ENCODE assay signal across 10 mouse cellular contexts in the genomic region with DNA sequence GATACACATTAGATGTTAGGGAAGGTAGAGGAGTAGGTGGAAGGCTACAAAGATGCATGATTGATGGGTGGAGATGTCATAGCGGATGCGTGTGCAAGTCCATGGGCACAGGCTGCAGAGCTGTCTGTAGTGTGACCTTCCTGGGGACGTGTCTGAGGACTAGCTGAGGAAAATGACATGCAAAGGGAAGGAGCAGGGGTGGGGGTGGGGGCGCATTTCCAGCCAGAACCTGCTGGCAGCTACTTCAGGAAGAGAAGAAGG. TPM values are rescaled to one million over a fixed set of nuclear protein-coding genes. Genes with fewer than 3 reads are reported as not detected.
DNase-seq lines count a peak whose midpoint lies in the region; ATAC-seq and TF ChIP-seq lines count a peak whose summit lies in the region.
"Had no signal": no experiment of that assay in that cellular context is flagged by ENCODE, and none has a peak within 500 bp of the region (broad histone marks: within the 10 kb centered on the region; RNA-seq: fewer than 3 reads in every experiment).

No protein-coding gene starts in this region.

- H3K4me3 ChIP-seq in neural tube, embryonic 12.5 days, result no peak overlapping the region
- peak overlapping the region; percentile 4; the same call in 1 of the 2 replicates for H3K4me3 ChIP-seq in forebrain, postnatal 0 days (ENCODE audit: low read depth, low read length)
- no peak overlapping the region for H3K4me3 ChIP-seq in limb, embryonic 13.5 days
- no peak overlapping the region for H3K4me3 ChIP-seq in kidney, adult 2 months (ENCODE audit: insufficient read depth, low read depth, low read length)
- H3K4me3 ChIP-seq in cerebellum, adult 2 months (replicated peaks; ENCODE audit: insufficient read depth, low read depth, low read length), result no peak overlapping the region

- ATAC-seq in neural tube, embryonic 12.5 days (ENCODE audit: low FRiP score, low read depth), result peak; percentile 21; the same call in 1 of the 2 replicates
- ATAC-seq in forebrain, postnatal 0 days, result peak; percentile 23
- no peak for ATAC-seq in limb, embryonic 13.5 days (ENCODE audit: low FRiP score, low read depth)

- no peak for TF ChIP-seq CTCF in forebrain, postnatal 0 days (IDR thresholded peaks at IDR 0.05; ENCODE audit: low read depth)
- TF ChIP-seq CTCF in kidney, adult 2 months (conservative IDR thresholded peaks at IDR 0.05; ENCODE audit: insufficient read depth, insufficient read length, low read depth, low read length), result no peak
- no peak for TF ChIP-seq CTCF in cerebellum, adult 2 months (IDR thresholded peaks at IDR 0.05; ENCODE audit: borderline replicate concordance, insufficient read depth, low read depth, low read length)

- H3K36me3 ChIP-seq in neural tube, embryonic 12.5 days, result peaks cover 22% of the 10 kb centered on the region
- peaks cover 22% of the 10 kb centered on the region for H3K36me3 ChIP-seq in forebrain, postnatal 0 days (ENCODE audit: insufficient read depth)
- H3K36me3 ChIP-seq in limb, embryonic 13.5 days, result peaks cover 31% of the 10 kb centered on the region
- no peaks in the 10 kb centered on the region for H3K36me3 ChIP-seq in kidney, adult 2 months (ENCODE audit: control insufficient read depth, insufficient read depth, low read length)

- no peaks in the 10 kb centered on the region for H3K9me3 ChIP-seq in neural tube, embryonic 12.5 days
- H3K9me3 ChIP-seq in forebrain, postnatal 0 days (ENCODE audit: low read length), result no peaks in the 10 kb centered on the region
- no peaks in the 10 kb centered on the region for H3K9me3 ChIP-seq in limb, embryonic 13.5 days

- DNase-seq in neural tube, embryonic 10.5 days (ENCODE audit: extremely low spot score, low spot score), result no peak
- DNase-seq in forebrain, postnatal 0 days, result no peak
- DNase-seq in kidney, adult 2 months, result no peak
- no peak for DNase-seq in embryo, embryonic 11 days
- DNase-seq in frontal cortex, postnatal 25 days (ENCODE audit: low spot score in 2 of 2), result no peak
- DNase-seq in cerebellum, adult 2 months, result no peak

- H3K4me1 ChIP-seq in neural tube, embryonic 12.5 days, result peaks cover 27% of the 10 kb centered on the region
- peaks cover 10% of the 10 kb centered on the region; the same call in 1 of the 2 replicates for H3K4me1 ChIP-seq in forebrain, postnatal 0 days (ENCODE audit: insufficient read depth)
- H3K4me1 ChIP-seq in limb, embryonic 13.5 days, result peaks cover 18% of the 10 kb centered on the region
- H3K4me1 ChIP-seq in kidney, adult 2 months (ENCODE audit: control insufficient read depth, insufficient read depth, low read length), result peaks cover 2% of the 10 kb centered on the region; the same call in 1 of the 2 replicates
- peaks cover 6% of the 10 kb centered on the region; the same call in 1 of the 2 replicates for H3K4me1 ChIP-seq in cerebellum, adult 2 months (ENCODE audit: control insufficient read depth, insufficient read depth, low read length)

- H3K9ac ChIP-seq in neural tube, embryonic 12.5 days, result no peak overlapping the region
- H3K9ac ChIP-seq in forebrain, postnatal 0 days, result peak overlapping the region; percentile 19
- no peak overlapping the region for H3K9ac ChIP-seq in limb, embryonic 13.5 days
- H3K9ac ChIP-seq: liver, postnatal 0 days had no signal

- H3K27ac ChIP-seq in neural tube, embryonic 12.5 days, result no peak overlapping the region
- peak overlapping the region; percentile 83 for H3K27ac ChIP-seq in forebrain, postnatal 0 days (ENCODE audit: low read depth, low read length)
- H3K27ac ChIP-seq in limb, embryonic 13.5 days, result no peak overlapping the region
- no peak overlapping the region for H3K27ac ChIP-seq in kidney, adult 2 months (ENCODE audit: insufficient read depth, low read depth, low read length)
- H3K27ac ChIP-seq in cerebellum, adult 2 months (ENCODE audit: insufficient read depth, low read length), result no peak overlapping the region
- H3K27ac ChIP-seq: kidney, postnatal 0 days had no signal

- WGBS in neural tube, embryonic 12.5 days, result 58% methylated on average over 4 of the region's 4 CpGs
- WGBS in forebrain, postnatal 0 days, result 55% methylated on average over 4 of the region's 4 CpGs
- 65% methylated on average over 4 of the region's 4 CpGs for WGBS in limb, embryonic 13.5 days
- 49% methylated on average over 4 of the region's 4 CpGs for WGBS in kidney, adult 2 months
- 59% methylated on average over 4 of the region's 4 CpGs for WGBS in cerebellum, adult 2 months

- peak overlapping the region; percentile 42 for H3K4me2 ChIP-seq in neural tube, embryonic 12.5 days (replicated peaks)
- peak overlapping the region; percentile 38 for H3K4me2 ChIP-seq in forebrain, postnatal 0 days (ENCODE audit: low read depth)
- H3K4me2 ChIP-seq in limb, embryonic 13.5 days (replicated peaks), result peak overlapping the region; percentile 45

- TF ChIP-seq POLR2A in kidney, adult 2 months (IDR thresholded peaks at IDR 0.05; ENCODE audit: low read depth, low read length), result no peak
- TF ChIP-seq POLR2A in cerebellum, adult 2 months (IDR thresholded peaks at IDR 0.05; ENCODE audit: borderline replicate concordance, insufficient read depth, low read length), result no peak

- peaks cover 7% of the 10 kb centered on the region; the same call in 1 of the 2 replicates for H3K27me3 ChIP-seq in neural tube, embryonic 12.5 days (replicated peaks)
- no peaks in the 10 kb centered on the region; the same call in 1 of the 2 replicates for H3K27me3 ChIP-seq in forebrain, postnatal 0 days (ENCODE audit: insufficient read depth, low read length)
- peaks cover 12% of the 10 kb centered on the region for H3K27me3 ChIP-seq in limb, embryonic 13.5 days
- H3K27me3 ChIP-seq in kidney, adult 2 months (replicated peaks; ENCODE audit: control insufficient read depth, insufficient read depth, low read length), result no peaks in the 10 kb centered on the region
- no peaks in the 10 kb centered on the region for H3K27me3 ChIP-seq in cerebellum, adult 2 months (ENCODE audit: control insufficient read depth, insufficient read depth, low read length)

RNA-seq across cellular contexts. Expression of a gene that starts 16.3 kb away (rescaled TPM):
- polyA plus RNA-seq in neural tube, embryonic 12.5 days (2016; fragmentation: Nextera tagmentation; extraction: Ambion mirVana), result 333 and 347 TPM in 2 replicates
- 256 TPM in 2 replicates for total RNA-seq in forebrain, postnatal 0 days (2014; rRNA removed)
- polyA plus RNA-seq in forebrain, postnatal 0 days (2015; fragmentation: Nextera tagmentation; extraction: Ambion mirVana), result 401 and 455 TPM in 2 replicates
- polyA plus RNA-seq in limb, embryonic 13.5 days (2015; fragmentation: Nextera tagmentation; extraction: Ambion mirVana), result 326 and 342 TPM in 2 replicates
- 58.2 and 80.3 TPM in 2 replicates for polyA plus RNA-seq in kidney, adult 2 months (2012; rRNA removed)
- polyA plus RNA-seq in cerebellum, adult 2 months (2012; rRNA removed), result 596 and 620 TPM in 2 replicates

RNA-seq across cellular contexts. Expression of a gene that starts 28.9 kb away (rescaled TPM):
- polyA plus RNA-seq in neural tube, embryonic 12.5 days (2016; fragmentation: Nextera tagmentation; extraction: Ambion mirVana), result 105 and 110 TPM in 2 replicates
- 55.2 and 59.0 TPM in 2 replicates for total RNA-seq in forebrain, postnatal 0 days (2014; rRNA removed)
- polyA plus RNA-seq in forebrain, postnatal 0 days (2015; fragmentation: Nextera tagmentation; extraction: Ambion mirVana), result 147 and 190 TPM in 2 replicates
- polyA plus RNA-seq in limb, embryonic 13.5 days (2015; fragmentation: Nextera tagmentation; extraction: Ambion mirVana), result 202 and 212 TPM in 2 replicates
- polyA plus RNA-seq in kidney, adult 2 months (2012; rRNA removed), result 101 and 115 TPM in 2 replicates
- 112 and 120 TPM in 2 replicates for polyA plus RNA-seq in cerebellum, adult 2 months (2012; rRNA removed)

RNA-seq across cellular contexts. Expression of a gene that starts 44.3 kb away (rescaled TPM):
- polyA plus RNA-seq in neural tube, embryonic 12.5 days (2016; fragmentation: Nextera tagmentation; extraction: Ambion mirVana), result 62.4 and 65.1 TPM in 2 replicates
- 72.9 and 94.9 TPM in 2 replicates for total RNA-seq in forebrain, postnatal 0 days (2014; rRNA removed)
- 72.4 and 101 TPM in 2 replicates for polyA plus RNA-seq in forebrain, postnatal 0 days (2015; fragmentation: Nextera tagmentation; extraction: Ambion mirVana)
- 52.4 and 54.9 TPM in 2 replicates for polyA plus RNA-seq in limb, embryonic 13.5 days (2015; fragmentation: Nextera tagmentation; extraction: Ambion mirVana)
- polyA plus RNA-seq in kidney, adult 2 months (2012; rRNA removed), result 460 and 530 TPM in 2 replicates
- 246 and 256 TPM in 2 replicates for polyA plus RNA-seq in cerebellum, adult 2 months (2012; rRNA removed)
